Mouse (Mus musculus): ENCODE results near the gene Hist2h2ac. TPM values are rescaled to one million over a fixed set of nuclear protein-coding genes. Genes with fewer than 3 reads are reported as not detected.

Hist2h2ac gene
- polyA plus RNA-seq, 1 experiment = 1.3 TPM

DNA sequence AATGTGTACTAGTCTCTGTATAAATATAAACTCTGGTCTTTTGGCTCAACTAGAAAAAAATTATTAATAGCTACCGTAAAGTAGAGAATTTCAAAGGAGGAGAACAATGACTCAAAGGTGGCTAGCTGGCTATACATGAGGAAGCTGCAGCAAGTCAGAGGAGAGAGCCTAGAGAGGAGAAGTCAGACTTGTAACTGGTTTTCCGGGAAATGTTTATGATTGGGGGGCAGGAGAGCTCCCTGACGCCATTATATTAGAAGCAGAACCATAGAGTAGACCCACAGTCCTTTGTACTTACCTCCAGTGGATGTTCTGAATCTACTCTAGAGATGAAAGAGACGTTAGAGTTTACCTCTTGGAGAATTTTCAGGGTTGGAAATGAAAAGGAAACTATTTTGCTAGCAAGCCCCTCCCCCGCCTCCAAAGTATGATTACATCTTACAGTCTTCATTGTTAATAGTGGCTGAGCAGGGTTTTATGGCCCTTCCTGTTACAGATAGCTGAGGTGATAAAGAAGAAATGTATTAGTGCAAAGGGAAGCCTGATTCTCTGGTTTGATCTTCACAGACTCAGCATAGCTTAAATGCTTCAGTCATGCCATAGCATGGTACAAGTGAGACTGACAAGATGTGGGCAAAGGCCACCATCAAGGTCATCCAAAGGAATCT, 35.4 kb upstream of the Hist2h2ac start:
- TF ChIP-seq SRF (IDR thresholded peaks at IDR 0.05; ENCODE audit: control insufficient read depth, insufficient read length, low read depth) (no peak), POLR2A (IDR thresholded peaks at IDR 0.05; ENCODE audit: insufficient read length, low read depth) (no peak)
- Histone ChIP-seq H3K27me3 (ENCODE audit: control insufficient read depth, insufficient read depth, insufficient read length) (no peaks in the 10 kb centered on the region), H3ac (ENCODE audit: control insufficient read depth, insufficient read length) (no peak overlapping the region), H3K4me3 (no peak overlapping the region), H3K79me2 (ENCODE audit: control insufficient read depth, insufficient read depth) (no peaks in the 10 kb centered on the region), H3K36me3 (ENCODE audit: control insufficient read depth, insufficient read depth) (no peaks in the 10 kb centered on the region), H3K4me2 (ENCODE audit: low read depth) (no peak overlapping the region)

DNA sequence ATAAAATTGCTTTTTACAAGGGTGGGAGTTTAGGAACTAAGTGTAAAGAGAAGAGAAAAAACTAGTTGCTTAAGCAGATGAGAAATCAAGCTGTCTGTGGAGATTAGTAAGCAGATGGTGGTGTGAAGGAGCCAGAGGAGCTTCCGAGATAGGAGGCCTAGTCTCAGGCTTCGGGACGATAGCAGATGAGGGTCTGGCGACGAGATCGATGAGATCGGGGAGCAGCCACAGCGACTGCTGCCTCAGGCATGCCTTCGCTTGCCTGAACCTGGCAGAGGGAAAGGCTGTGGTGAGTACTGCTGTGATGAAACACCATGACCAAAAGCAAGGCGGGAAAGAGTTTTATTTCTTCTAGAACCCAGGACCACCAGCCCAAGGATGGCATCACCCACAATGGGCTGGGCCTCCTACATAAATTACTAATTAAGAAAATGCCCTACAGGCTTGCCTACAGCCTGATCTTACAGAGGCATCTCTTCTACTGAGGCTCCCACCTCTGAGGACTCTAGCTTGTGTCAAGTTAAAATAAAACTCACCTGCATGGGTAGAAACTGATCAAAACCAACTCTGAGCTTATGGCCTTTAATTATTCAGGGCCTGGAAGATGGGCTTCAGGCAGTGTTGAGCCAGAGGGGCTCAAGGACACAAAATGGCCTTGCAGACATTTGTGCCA, 34.1 kb upstream of the Hist2h2ac start:
- Histone ChIP-seq H3K27me3 (ENCODE audit: control insufficient read depth, insufficient read depth, insufficient read length) (no peaks in the 10 kb centered on the region), H3K4me3 (no peak overlapping the region), H3K79me2 (ENCODE audit: control insufficient read depth, insufficient read depth) (no peaks in the 10 kb centered on the region), H3K36me3 (ENCODE audit: control insufficient read depth, insufficient read depth) (no peaks in the 10 kb centered on the region), H3ac (ENCODE audit: control insufficient read depth, insufficient read length) (no peak overlapping the region), H3K4me2 (ENCODE audit: low read depth) (no peak overlapping the region)
- no peak for TF ChIP-seq POLR2A (IDR thresholded peaks at IDR 0.05; ENCODE audit: insufficient read length, low read depth)
- no peak for TF ChIP-seq TCF12 (IDR thresholded peaks at IDR 0.05; ENCODE audit: insufficient read depth, poor library complexity, severe bottlenecking)
- no peak for TF ChIP-seq CEBPB (IDR thresholded peaks at IDR 0.05; ENCODE audit: insufficient read depth, poor library complexity, severe bottlenecking)
- TF ChIP-seq MYOG (IDR thresholded peaks at IDR 0.05; ENCODE audit: control insufficient read depth in 1 of 3, insufficient read depth in 1 of 3, insufficient read length in 2 of 3, low read depth in 2 of 3) = no peak
- no peak for TF ChIP-seq SRF (IDR thresholded peaks at IDR 0.05; ENCODE audit: control insufficient read depth, insufficient read length, low read depth)
- no peak for TF ChIP-seq E2F4 (IDR thresholded peaks at IDR 0.05; ENCODE audit: insufficient read depth)
- TF ChIP-seq TCF3 (IDR thresholded peaks at IDR 0.05; ENCODE audit: insufficient read length, low read depth) = no peak
- TF ChIP-seq POLR2AphosphoS2 (IDR thresholded peaks at IDR 0.05; ENCODE audit: insufficient read length, low read depth) = no peak
- no peak for TF ChIP-seq MYOD1 (IDR thresholded peaks at IDR 0.05; ENCODE audit: control insufficient read depth in 1 of 3, insufficient read length in 2 of 3, low read depth in 2 of 3)
- TF ChIP-seq MAX (IDR thresholded peaks at IDR 0.05; ENCODE audit: low read depth) = no peak
- TF ChIP-seq REST (IDR thresholded peaks at IDR 0.05; ENCODE audit: insufficient read depth, insufficient read length) = no peak
- TF ChIP-seq USF1 (IDR thresholded peaks at IDR 0.05; ENCODE audit: low read depth) = no peak

DNA sequence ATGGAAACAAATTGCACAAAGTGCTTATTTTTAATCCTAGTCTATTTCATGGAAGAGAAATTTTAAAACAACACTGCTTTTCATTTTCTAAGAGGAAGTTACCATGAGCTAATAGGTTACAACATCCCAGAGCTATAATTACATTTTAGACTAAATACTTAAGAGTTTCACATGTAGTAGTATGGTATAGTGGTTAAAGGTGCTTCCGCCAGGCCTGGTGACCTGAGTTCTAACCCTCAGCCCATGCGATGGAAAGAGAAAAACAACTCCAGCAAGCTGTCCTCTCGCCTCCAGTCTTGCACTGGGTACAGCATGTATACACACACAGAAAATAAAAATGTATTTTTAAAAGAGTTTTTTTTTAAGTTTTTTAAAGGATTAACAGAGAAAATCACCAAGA, 31.1 kb upstream of the Hist2h2ac start:
- no peaks in the 10 kb centered on the region for H3K36me3 ChIP-seq (ENCODE audit: control insufficient read depth, insufficient read depth)
- peaks cover 5% of the 10 kb centered on the region for H3K79me2 ChIP-seq (ENCODE audit: control insufficient read depth, insufficient read depth)
- no peaks in the 10 kb centered on the region for H3K27me3 ChIP-seq (ENCODE audit: control insufficient read depth, insufficient read depth, insufficient read length)
- TF ChIP-seq MYOD1 (IDR thresholded peaks at IDR 0.05; ENCODE audit: control insufficient read depth in 1 of 3, insufficient read length in 2 of 3, low read depth in 2 of 3) (no peak), MYOG (IDR thresholded peaks at IDR 0.05; ENCODE audit: control insufficient read depth in 1 of 3, insufficient read depth in 1 of 3, insufficient read length in 2 of 3, low read depth in 2 of 3) (no peak), MAX (IDR thresholded peaks at IDR 0.05; ENCODE audit: low read depth) (no peak), POLR2A (IDR thresholded peaks at IDR 0.05; ENCODE audit: insufficient read length, low read depth) (no peak), REST (IDR thresholded peaks at IDR 0.05; ENCODE audit: insufficient read depth, insufficient read length) (no peak), SRF (IDR thresholded peaks at IDR 0.05; ENCODE audit: control insufficient read depth, insufficient read length, low read depth) (no peak), POLR2AphosphoS2 (IDR thresholded peaks at IDR 0.05; ENCODE audit: insufficient read length, low read depth) (no peak), E2F4 (IDR thresholded peaks at IDR 0.05; ENCODE audit: insufficient read depth) (no peak), CEBPB (IDR thresholded peaks at IDR 0.05; ENCODE audit: insufficient read depth, poor library complexity, severe bottlenecking) (no peak), TCF3 (IDR thresholded peaks at IDR 0.05; ENCODE audit: insufficient read length, low read depth) (no peak), USF1 (IDR thresholded peaks at IDR 0.05; ENCODE audit: low read depth) (no peak), TCF12 (IDR thresholded peaks at IDR 0.05; ENCODE audit: insufficient read depth, poor library complexity, severe bottlenecking) (no peak)
- no peak overlapping the region for H3ac ChIP-seq (ENCODE audit: control insufficient read depth, insufficient read length)
- no peak overlapping the region for H3K4me3 ChIP-seq
- H3K4me2 ChIP-seq (ENCODE audit: low read depth) = no peak overlapping the region

DNA sequence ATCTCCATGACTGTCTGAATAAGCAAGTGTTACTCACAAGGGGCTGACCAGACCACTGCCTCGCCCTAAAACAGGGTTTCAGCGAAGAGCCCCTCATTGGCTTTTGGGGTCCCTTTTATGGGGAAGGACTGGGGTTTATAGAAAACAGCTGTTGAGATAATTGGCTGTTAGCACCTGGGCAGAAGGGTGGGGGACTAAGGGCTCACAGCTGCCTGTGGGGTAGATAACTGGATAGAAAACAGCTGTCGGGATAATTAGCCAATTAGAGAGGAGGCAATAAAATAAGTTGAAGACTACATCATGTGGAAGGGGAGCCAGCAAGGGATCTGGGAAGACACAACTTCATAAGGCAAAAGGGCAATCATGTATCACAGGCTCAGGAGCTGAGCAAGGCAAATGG, 30.2 kb upstream of the Hist2h2ac start:
- Histone ChIP-seq H3K79me2 (ENCODE audit: control insufficient read depth, insufficient read depth) (peaks cover 5% of the 10 kb centered on the region), H3K4me3 (no peak overlapping the region), H3K27me3 (ENCODE audit: control insufficient read depth, insufficient read depth, insufficient read length) (no peaks in the 10 kb centered on the region), H3K36me3 (ENCODE audit: control insufficient read depth, insufficient read depth) (no peaks in the 10 kb centered on the region), H3K4me2 (ENCODE audit: low read depth) (no peak overlapping the region), H3ac (ENCODE audit: control insufficient read depth, insufficient read length) (no peak overlapping the region)
- TF ChIP-seq USF1 (IDR thresholded peaks at IDR 0.05; ENCODE audit: low read depth) = no peak
- TF ChIP-seq POLR2A (IDR thresholded peaks at IDR 0.05; ENCODE audit: insufficient read length, low read depth) = no peak
- no peak for TF ChIP-seq E2F4 (IDR thresholded peaks at IDR 0.05; ENCODE audit: insufficient read depth)
- no peak for TF ChIP-seq CEBPB (IDR thresholded peaks at IDR 0.05; ENCODE audit: insufficient read depth, poor library complexity, severe bottlenecking)
- no peak for TF ChIP-seq TCF3 (IDR thresholded peaks at IDR 0.05; ENCODE audit: insufficient read length, low read depth)
- no peak for TF ChIP-seq MYOG (IDR thresholded peaks at IDR 0.05; ENCODE audit: control insufficient read depth in 1 of 3, insufficient read depth in 1 of 3, insufficient read length in 2 of 3, low read depth in 2 of 3)
- TF ChIP-seq TCF12 (IDR thresholded peaks at IDR 0.05; ENCODE audit: insufficient read depth, poor library complexity, severe bottlenecking) = peak; percentile 19
- TF ChIP-seq MYOD1 (IDR thresholded peaks at IDR 0.05; ENCODE audit: control insufficient read depth in 1 of 3, insufficient read length in 2 of 3, low read depth in 2 of 3) = peak in 1 of 3 experiments; percentile 7

DNA sequence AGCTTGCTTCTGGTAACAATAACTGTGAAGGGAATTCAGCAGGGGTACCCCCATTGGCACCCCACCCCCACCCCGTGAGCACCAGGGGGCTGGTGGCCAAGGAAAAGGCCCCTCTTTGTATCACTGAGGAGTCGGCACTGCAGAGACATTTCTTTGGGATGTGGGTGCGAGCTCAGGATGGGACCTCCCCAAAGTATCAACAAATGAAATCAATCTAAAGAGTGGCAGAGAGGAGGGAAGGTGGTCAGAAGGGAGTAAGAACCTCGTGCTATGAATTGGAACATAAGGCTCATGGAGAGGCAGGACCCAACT, 28.3 kb upstream of the Hist2h2ac start:
- Histone ChIP-seq H3K4me2 (ENCODE audit: low read depth) (peak overlapping the region; percentile 74), H3K36me3 (ENCODE audit: control insufficient read depth, insufficient read depth) (no peaks in the 10 kb centered on the region), H3K4me3 (peak overlapping the region; percentile 35), H3ac (ENCODE audit: control insufficient read depth, insufficient read length) (no peak overlapping the region), H3K27me3 (ENCODE audit: control insufficient read depth, insufficient read depth, insufficient read length) (no peaks in the 10 kb centered on the region), H3K79me2 (ENCODE audit: control insufficient read depth, insufficient read depth) (peaks cover 5% of the 10 kb centered on the region)
- TF ChIP-seq USF1 (IDR thresholded peaks at IDR 0.05; ENCODE audit: low read depth) (no peak), CEBPB (IDR thresholded peaks at IDR 0.05; ENCODE audit: insufficient read depth, poor library complexity, severe bottlenecking) (no peak)

Data from myocyte (in vitro differentiated cells).